8 mouse cellular contexts compared by ENCODE assay signal in genomic region chr15:80709593-80709992, GRCm38 (mm10). TPM values are rescaled to one million over a fixed set of nuclear protein-coding genes. Genes with fewer than 3 reads are reported as not detected.
DNase-seq lines count a peak whose midpoint lies in the region; ATAC-seq and TF ChIP-seq lines count a peak whose summit lies in the region.

No protein-coding gene starts in this region.

- H3K27ac ChIP-seq in kidney, embryonic 15.5 days = no peak overlapping the region
- no peak overlapping the region for H3K27ac ChIP-seq in kidney, postnatal 0 days

- no peak overlapping the region for H3K4me3 ChIP-seq in kidney, embryonic 15.5 days (replicated peaks)
- H3K4me3 ChIP-seq in kidney, postnatal 0 days (replicated peaks; ENCODE audit: low read depth, low read length) = no peak overlapping the region

- WGBS in kidney, embryonic 15.5 days = 50% methylated on average over 6 of the region's 6 CpGs
- 44% methylated on average over 6 of the region's 6 CpGs for WGBS in kidney, postnatal 0 days

- peak; percentile 38 for TF ChIP-seq CTCF in kidney, postnatal 0 days (IDR thresholded peaks at IDR 0.05; ENCODE audit: low read depth)

- ATAC-seq in kidney, embryonic 15.5 days (replicated peaks; ENCODE audit: low FRiP score) = no peak
- ATAC-seq in kidney, postnatal 0 days (replicated peaks; ENCODE audit: low FRiP score, low read depth) = no peak
- no peak for ATAC-seq in activated CD4-positive, CD25-positive, alpha-beta regulatory T cell, adult 4 months

- DNase-seq in kidney, adult 11 months = peak; percentile 41
- peak; percentile 75 for DNase-seq in adrenal gland, postnatal 10 days
- peak; percentile 52 for DNase-seq in gastrocnemius, postnatal 10 days
- DNase-seq in kidney, postnatal 0 days (ENCODE audit: low spot score) = peak; percentile 68
- DNase-seq in lung, postnatal 36 days = peak; percentile 76
- DNase-seq in testis, postnatal 10 days (ENCODE audit: low spot score) = no peak

- peaks cover 38% of the 10 kb centered on the region for H3K4me1 ChIP-seq in kidney, embryonic 15.5 days
- peaks cover 4% of the 10 kb centered on the region; the same call in 1 of the 2 replicates for H3K4me1 ChIP-seq in kidney, postnatal 0 days (replicated peaks; ENCODE audit: insufficient read depth, low read length)

- H3K27me3 ChIP-seq in kidney, embryonic 15.5 days = no peaks in the 10 kb centered on the region
- H3K27me3 ChIP-seq in kidney, postnatal 0 days (ENCODE audit: insufficient read depth, low read length) = no peaks in the 10 kb centered on the region

- H3K9ac ChIP-seq in kidney, embryonic 15.5 days = no peak overlapping the region
- H3K9ac ChIP-seq in kidney, postnatal 0 days (ENCODE audit: low read depth, low read length) = no peak overlapping the region

- H3K9me3 ChIP-seq in kidney, embryonic 15.5 days (replicated peaks) = no peaks in the 10 kb centered on the region
- no peaks in the 10 kb centered on the region for H3K9me3 ChIP-seq in kidney, postnatal 0 days (replicated peaks; ENCODE audit: low read length)

- H3K4me2 ChIP-seq in kidney, embryonic 15.5 days = no peak overlapping the region
- no peak overlapping the region for H3K4me2 ChIP-seq in kidney, postnatal 0 days (ENCODE audit: low read length)

- no peaks in the 10 kb centered on the region for H3K36me3 ChIP-seq in kidney, embryonic 15.5 days
- H3K36me3 ChIP-seq in kidney, postnatal 0 days (ENCODE audit: insufficient read depth, low read length) = no peaks in the 10 kb centered on the region

RNA-seq across cellular contexts. Expression of gene Tnrc6b, which starts 1.5 kb away (rescaled TPM):
- polyA plus RNA-seq in kidney, embryonic 15.5 days (2015; fragmentation: Nextera tagmentation; extraction: Ambion mirVana) = 29.0 and 33.5 TPM in 2 replicates
- 10 to 100 TPM; 44.6 to 66.8 TPM for total RNA-seq in adrenal gland, postnatal 10 days (2021)
- 10 to 100 TPM; 51.5 to 68.8 TPM for total RNA-seq in gastrocnemius, postnatal 10 days (2021)
- polyA plus RNA-seq in kidney, postnatal 0 days (2015; fragmentation: Nextera tagmentation; extraction: Ambion mirVana) = 11.2 and 15.4 TPM in 2 replicates
- 10 to 100 TPM; 35.6 to 58.6 TPM for polyA plus RNA-seq in activated CD4-positive, CD25-positive, alpha-beta regulatory T cell, adult 4 months (2017; shearing (Covaris generic))

RNA-seq across cellular contexts. Expression of gene Fam83f, which starts 37.9 kb away (rescaled TPM):
- polyA plus RNA-seq in kidney, embryonic 15.5 days (2015; fragmentation: Nextera tagmentation; extraction: Ambion mirVana) = 3.8 and 4.1 TPM in 2 replicates
- 1 to 10 TPM; 1.5 to 2.0 TPM for total RNA-seq in adrenal gland, postnatal 10 days (2021)
- total RNA-seq in gastrocnemius, postnatal 10 days (2021) = under 1 TPM; 0.47 to 0.49 TPM
- 5.6 and 6.1 TPM in 2 replicates for polyA plus RNA-seq in kidney, postnatal 0 days (2015; fragmentation: Nextera tagmentation; extraction: Ambion mirVana)
- not detected for polyA plus RNA-seq in activated CD4-positive, CD25-positive, alpha-beta regulatory T cell, adult 4 months (2017; shearing (Covaris generic))
